Mouse (Mus musculus) right cerebral cortex, postnatal 14 days (tissue): ENCODE measurements at regions not wholly inside any gene's neighbourhood (a gene's known extent, or its start where the extent isn't known, plus 50 kb on each side); places are given as distances from the start of the nearest gene placed in this dataset.

Source experiments
- DNase-seq: peaks from one replicate; pipeline ENCODE4 v3.0.0; 2022

DNA sequence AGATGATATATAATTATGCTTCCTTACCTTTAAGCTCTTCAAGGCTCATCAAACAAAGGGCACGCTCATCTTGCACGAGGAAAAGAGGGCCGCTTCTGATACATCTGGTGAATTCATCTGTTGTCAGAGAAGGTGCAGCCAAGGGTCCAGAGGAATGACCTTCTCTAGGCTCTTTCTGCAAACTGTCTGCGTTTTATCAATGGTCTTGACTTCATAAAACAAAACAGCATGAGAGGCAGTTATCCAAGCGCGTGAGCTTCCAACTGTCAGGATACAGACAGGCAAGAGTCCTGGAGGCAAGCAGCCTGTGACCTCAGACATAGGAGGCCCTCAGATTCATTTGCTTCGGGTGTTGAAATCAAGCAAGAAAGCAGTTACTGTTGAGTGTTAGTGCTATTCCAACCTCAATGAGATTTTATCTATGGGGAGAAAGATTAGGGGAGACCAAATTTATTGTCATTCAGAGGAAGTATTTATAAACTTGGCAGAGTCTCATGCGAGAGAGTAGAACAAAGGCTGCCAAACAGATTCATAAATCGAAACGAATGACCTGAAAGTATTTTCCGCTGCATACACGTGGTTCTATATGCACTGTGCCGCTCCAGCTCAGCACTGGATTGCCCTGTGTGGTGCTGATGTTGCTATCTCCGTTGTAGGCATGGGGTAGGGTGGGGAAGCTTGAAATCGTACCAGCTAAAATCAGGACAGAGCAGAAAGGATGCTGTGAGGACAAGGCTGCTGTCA is 107.2 kb upstream of the Vangl1 start:
- DNase-seq = no peak

DNA sequence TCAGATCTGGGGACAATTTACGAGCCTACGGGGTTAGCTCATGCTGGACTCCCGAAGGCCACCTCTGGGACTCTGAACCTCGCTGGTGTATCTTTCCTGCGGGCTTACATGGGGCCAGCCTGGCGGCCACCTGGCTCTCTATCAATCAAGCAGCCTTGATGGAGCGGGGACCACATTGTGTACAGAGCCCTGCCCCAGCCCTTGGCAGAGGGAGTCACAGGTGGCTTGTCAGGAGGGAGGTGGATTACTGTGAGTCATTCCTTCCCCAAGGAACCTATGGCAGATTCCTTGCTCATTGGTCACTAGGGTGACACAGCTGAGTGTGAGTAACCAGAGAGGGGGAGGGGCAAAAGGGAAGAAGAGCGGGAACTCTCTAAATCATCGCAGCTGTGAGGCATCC is 105.8 kb upstream of the Vangl1 start:
- no peak for DNase-seq

DNA sequence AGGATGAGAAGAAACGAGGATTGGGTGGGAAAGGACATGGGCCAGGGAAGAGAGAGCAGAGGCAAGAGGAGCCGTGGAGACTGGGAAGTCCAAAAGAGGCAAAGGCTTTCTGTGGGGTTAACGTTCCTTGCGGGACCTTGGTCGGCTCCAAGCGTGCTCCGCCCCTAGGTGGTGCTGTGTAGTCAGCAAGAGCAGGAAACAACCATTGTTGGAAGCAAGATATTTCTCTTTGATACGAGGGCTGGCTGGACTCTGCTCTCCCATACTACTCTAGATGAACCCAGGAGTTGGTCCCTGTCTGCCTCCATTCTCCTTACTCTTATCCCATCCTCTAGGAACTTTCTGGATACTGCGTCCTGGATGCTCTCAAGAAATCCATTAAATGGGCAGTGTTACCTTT is 105.3 kb upstream of the Vangl1 start:
- DNase-seq = peak; percentile 74

DNA sequence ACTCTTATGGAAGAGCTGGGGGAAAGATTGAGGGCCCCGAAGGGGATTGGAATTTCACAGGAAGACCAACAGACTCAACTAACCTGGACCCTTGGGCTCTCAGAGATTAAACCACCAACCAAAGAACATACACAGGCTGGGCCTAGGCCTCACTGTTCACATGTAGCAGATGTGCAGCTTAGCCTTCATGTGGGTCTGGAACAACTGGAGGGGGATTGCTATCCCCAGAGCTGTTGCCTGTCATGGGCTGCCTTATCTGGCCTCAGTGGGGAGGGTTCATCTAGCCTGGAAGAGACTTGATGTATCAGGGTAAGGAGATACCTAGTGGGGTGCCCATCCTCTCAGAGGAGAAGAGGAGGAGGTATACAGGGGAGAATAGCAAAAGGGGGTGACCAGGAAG is 103.2 kb upstream of the Vangl1 start:
- DNase-seq = no peak

DNA sequence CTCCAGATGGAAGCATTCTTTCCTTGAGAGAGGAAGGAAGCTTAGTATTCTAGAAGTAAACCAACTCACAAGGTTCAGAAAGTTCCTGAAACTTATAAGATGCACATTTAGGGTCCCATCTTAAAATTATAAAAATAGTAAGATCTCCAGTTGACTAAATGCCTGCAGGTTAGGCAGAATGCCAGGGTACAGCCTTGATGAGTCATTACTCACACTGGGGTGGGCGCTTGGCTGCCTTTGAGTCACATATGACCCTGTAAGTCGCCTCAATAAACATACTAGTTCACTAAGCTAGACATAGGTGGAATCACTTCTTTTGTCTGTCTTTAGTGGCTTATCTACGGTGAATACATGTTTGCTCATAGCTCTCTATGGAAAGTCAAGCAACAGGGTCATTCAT is 87.9 kb upstream of the Vangl1 start:
- no peak for DNase-seq

DNA sequence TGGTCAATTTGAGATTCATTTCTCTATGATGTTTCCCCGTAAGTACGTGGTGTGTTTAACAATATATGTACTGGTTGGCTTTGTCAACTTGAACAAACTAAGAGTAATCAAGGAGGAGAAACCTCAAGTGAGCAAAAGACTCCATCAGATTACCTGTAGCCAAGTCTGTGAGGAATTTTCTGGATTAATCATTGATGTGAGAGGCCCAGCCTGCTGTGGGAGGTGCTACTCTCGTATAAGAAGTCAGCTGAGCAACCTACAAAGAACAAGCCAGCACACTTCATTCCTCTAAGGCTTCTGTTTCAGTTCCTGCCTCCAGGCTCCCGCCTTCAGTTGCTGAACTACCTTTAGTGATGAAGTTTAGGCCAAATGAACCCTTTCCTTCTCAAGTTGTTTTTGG is 77.5 kb upstream of the Vangl1 start:
- DNase-seq = no peak

DNA sequence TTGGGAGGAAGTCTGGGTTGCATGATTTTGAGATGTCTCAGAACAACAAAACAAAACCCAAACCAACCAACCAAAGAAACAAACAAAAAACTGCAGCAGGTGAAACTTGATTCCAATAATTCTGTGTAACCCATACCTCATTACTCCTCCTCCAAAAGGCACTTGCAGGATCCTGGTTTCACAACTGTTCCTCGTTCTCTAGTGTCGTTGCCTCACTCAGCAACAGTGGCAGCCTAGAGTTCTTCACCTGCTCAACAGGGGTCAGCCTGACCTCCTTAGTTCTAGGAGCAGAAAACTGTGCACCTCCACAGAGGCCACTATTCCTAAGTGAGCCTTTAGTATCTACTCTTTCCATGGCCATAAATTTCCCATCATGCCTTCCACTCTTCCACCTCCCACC is 72.3 kb upstream of the Vangl1 start:
- no peak for DNase-seq

DNA sequence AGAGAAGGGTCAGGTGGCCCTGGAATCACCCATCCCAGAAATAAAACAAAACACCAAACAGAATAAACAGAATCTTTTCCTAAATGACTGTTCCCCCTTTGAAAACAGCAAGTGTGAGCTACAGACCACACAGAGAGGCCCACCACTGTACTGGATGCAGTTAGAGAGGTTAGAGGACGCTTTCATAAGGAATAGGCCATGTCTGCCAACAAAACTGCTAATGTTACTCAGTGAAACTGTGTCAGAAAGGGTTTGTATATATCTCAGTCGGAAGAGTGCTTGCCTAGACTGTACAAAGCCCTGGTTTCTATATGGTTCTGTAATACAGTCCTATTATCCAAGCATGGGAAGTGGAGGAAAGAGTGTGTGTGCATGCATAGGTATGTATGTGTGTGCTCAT is 71.8 kb upstream of the Vangl1 start:
- DNase-seq = no peak

DNA sequence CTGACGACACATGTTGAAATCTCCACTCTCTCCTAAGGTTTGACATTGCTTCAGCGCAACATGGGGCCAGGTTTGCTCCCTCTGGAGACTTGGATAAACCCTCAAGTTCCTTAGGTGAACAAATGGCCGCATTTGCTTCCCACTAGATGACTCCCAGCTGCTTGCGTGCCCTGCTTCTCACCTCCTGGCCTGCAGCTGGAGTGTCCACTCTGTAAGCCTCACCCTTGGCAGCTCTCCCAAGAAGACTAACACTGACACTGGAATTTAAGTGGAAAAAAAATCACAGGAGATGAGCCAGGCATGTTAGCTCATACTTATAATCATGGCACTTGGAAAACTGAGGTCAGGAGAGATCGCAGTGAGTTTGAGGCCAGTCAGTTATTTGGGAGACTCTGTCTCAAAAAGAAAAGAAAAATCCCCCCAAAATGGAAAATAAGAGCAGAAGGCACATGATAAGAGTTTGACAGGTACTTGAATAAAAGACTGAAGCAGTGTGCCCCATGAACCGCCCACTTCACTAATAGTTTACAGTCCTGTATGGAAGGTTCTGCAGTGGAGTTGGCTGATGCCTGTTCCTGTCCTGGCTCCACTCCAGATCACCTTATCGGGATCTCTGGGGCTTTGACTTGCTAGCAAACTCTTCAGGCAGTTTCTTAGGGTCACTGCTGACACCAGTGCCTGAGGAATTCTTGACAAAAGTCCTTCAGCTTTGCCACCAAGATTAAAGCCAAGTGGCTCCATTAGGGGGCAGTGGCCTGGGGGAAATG is 70.9 kb upstream of the Vangl1 start:
- DNase-seq = no peak

DNA sequence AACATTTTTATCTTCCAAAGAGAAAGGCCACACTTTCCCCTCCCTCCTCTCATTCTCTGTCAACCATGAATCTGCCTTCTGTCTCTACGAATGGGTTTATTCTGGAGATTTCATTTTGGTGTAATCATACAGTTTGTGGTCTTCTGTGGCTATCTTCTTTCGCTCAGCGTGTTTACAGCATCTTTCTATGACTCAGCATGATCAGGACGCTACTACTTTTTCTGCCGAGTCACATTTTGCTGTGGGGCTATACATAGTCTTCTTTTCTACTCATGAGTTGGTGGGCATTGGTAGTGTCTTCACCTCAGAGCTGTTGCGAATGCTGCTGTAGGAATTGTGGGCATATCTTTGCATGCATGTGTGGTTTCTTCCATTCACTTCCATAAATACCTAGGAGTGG is 66.3 kb upstream of the Vangl1 start:
- no peak for DNase-seq

DNA sequence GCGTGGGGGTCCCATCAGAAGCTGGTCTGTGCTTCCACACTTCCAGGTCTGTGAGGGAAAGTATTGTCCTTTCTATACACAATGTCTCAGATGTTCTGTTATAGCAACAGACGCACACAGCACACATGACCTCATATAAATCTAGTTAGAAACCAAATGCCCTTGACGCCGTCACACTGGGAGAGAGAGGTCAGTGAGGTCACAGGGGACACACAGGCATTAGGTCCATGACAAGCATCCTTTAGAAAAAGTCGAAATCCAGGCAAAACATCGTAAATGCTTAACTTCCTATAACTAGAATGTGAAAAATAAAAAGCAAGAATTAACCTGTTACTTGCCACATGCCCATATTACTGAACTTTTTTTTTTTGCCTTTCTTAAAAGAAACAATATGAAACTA is 65.8 kb upstream of the Vangl1 start:
- no peak for DNase-seq

DNA sequence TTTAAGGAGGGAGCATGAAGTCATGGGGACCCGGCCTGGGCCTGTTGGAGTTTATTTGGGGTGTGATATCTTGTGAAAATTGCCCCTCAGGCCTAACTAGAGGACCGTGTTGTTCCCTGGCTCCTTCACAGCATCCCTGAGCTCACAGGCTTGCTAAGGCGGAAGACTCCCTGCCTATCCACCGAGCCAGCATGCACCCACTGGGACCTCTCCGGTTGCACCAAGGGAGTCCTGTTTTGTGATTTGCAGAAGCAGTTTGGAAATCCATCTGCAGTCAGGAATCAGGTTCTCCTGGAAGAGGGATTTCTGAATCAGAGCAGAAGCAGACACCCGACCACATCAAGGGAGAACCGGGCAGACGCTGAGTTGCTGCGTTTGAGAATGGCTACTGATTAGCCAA is 61.6 kb upstream of the Vangl1 start:
- no peak for DNase-seq

DNA sequence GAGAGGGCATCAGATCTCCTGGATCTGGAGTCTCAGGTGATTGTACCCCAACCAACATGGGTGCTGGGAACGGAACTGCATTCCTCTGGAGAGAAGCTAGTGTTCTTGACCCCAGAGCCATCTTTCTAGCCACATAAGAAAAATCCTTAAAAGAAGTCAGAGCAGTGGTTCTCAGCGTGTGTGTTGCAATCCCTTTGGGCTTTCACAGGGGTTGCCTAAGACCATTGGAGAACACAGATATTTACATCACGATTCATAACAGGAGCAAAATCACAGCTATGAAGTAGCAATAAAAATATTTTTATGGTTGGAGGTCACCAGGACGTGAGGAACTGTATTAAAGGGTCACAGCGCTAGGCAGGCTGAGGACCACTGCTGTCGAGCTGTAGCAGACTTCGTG is 60.7 kb upstream of the Vangl1 start:
- no peak for DNase-seq

DNA sequence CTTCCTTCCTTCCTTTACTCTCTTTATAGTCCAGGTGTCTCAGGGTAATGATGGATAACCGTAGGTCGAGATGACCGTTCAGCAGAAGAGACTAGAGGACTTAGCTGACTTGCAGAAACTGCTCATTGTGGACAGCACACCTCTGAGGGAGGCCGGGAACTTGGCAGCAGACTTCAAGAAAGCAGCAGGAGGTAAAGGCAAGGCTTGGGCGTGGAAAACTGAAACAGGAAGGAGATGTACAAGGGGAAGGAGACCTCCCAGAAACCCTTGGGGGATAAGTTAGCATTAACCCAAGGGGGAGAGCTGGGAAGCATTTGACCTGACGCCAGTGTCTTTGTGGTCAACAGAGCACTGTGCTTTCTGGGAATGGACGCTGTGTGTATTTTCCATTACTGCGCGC is 58.8 kb upstream of the Vangl1 start:
- no peak for DNase-seq

DNA sequence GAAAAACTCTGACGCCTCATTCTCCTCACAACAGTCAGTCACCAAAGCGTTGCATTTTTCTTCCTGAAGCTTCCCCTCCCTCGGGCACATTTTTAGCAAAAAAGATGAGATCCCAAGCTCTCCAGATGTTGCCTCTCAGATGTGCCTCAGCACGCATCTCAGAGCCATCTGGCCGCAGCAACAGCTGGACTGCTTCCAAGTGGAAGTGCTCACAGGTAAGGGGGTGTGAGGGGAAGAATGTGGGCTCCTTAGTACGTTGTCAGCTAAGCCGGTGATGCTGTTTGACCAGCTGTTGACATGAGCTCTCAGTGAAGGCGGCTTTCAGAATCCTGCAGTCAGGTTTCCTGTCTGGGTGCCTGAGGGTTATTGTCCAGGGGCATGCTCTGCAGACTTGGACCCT is 58.2 kb upstream of the Vangl1 start:
- DNase-seq = no peak

DNA sequence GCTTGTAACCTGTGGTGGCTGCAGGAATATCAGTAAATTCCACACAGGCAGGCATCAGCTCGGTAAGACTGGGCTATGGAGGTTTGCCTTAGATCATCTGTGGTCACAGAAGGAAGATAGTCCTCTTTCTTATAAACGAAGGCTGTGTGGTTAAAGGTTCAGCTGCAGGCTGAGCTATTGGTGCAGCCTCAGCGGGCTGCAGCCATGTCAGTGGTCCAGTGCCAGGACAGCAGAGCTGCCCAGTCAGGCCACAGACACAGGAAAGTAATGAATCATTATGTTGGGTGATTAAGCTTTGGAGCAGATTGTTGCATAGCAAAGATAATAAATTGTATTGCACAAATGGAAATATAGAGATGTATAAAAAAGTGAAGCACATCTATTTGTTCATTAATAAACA is 57.0 kb upstream of the Vangl1 start:
- DNase-seq = no peak
